Mouse (Mus musculus): ENCODE results near the gene Gldc. TPM values are rescaled to one million over a fixed set of nuclear protein-coding genes. Genes with fewer than 3 reads are reported as not detected.
A peak's percentile ranks its signal among the peaks of the same experiment; 100 is the strongest.

Gene Gldc
- total RNA-seq, 2 experiments from 2014 or later = 0.17 to 0.28 TPM

DNA sequence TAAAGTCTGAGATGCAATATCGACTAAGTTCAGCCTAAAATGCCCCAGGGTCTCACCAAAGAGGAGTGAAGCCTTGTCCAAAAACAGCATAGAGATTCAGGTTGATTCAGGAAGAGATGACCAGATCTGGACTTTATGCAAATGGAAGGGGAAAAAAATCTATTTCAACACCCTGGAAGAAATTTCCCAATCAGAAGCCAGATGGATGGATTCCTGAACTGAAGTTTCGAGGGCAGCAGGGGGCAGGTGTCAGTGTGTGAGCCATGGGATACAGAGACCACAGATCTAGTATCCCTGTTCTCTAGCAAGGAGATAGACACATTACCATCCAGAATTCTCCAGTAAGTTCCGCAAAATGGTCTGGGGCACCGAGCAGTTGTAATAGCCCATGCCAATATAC lies 17.0 kb downstream of the Gldc start:
- no peak for DNase-seq

GRCm38 (mm10) chr19:30157031-30157687 lies 18.1 kb downstream of the Gldc start:
- DNase-seq = no peak

- DNase-seq = no peak
Observed at GRCm38 (mm10) chr19:30153729-30154128, 21.5 kb downstream of the Gldc start.

- no peak for DNase-seq
Observed at GRCm38 (mm10) chr19:30151290-30151689, 23.9 kb downstream of the Gldc start.

GRCm38 (mm10) chr19:30149238-30149805 lies 25.9 kb downstream of the Gldc start:
- no peak for DNase-seq

GRCm38 (mm10) chr19:30147306-30147705 lies 27.9 kb downstream of the Gldc start:
- peak in 1 of 2 experiments; percentile 4 for DNase-seq

DNA sequence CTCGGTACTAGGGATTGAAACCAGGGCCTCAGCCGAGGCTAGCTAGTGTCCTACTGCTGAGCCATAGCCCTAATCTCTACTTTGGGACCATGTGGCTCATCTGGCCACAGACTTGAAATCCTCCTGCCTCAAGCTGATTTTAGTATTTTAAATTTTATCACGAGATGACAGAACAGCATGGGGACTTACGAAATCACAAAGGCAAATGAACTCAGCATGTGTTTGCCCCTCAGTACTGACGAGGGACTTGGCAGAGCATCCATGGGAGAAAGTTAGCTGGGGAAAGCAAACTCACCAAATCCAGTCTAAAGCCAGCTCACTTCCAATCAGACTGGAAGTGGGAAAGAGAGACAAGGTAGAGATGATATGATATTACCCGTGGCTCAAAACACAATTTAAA lies 28.5 kb downstream of the Gldc start:
- DNase-seq = peak; percentile 40 to 53

GRCm38 (mm10) chr19:30145106-30145505 lies 30.1 kb downstream of the Gldc start:
- DNase-seq = no peak

- no peak for DNase-seq
Observed at GRCm38 (mm10) chr19:30136308-30136707, 38.9 kb downstream of the Gldc start.

GRCm38 (mm10) chr19:30128177-30128576 lies 47.1 kb downstream of the Gldc start:
- peak in 1 of 2 experiments; percentile 53 for DNase-seq

DNA sequence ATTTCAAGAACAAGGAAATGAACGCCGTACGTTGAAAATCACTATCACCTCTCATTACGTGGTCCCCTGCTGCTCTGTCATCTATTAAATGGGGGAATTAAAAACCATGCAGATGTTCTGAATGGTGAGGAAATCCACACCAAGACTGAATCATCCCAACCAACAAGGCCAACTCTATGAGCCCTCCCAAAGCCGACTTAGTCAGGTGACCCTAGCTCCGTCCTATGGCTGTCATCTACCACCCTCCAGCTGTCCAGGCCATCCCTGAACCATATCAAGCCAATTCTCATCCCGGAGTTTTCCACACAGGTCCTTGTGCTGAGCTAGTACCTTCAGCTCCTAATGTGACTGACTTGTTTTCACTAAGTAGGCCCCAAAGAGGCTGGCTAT lies 49.6 kb downstream of the Gldc start:
- no peak for DNase-seq

- peak in 1 of 2 experiments; percentile 42 for DNase-seq
Observed at GRCm38 (mm10) chr19:30124999-30125669, 50.1 kb downstream of the Gldc start.

- no peak for DNase-seq
Observed at GRCm38 (mm10) chr19:30118344-30119312, 56.6 kb downstream of the Gldc start.

GRCm38 (mm10) chr19:30117775-30118174 lies 57.5 kb downstream of the Gldc start:
- DNase-seq = peak; percentile 48 to 74

DNA sequence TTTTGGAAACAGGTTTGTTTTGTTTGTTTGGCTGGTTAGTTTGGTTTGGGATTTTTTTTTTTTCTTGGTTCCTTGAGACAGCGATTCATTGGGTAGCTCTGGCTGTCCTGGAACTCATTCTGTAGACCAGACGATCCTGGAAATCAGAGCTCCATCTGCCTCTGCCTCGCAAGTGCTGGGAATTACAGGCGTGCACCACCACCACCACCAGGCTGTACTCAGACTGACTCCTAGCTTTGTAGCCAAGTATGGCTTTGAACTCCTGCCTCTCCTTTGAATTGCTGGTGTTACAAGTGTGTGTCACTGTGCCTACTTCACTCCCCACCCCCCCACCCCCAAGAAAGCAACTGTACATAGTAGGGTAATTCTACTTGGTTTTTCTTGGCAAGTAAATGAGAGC lies 58.0 kb downstream of the Gldc start:
- DNase-seq = no peak

GRCm38 (mm10) chr19:30115606-30116005 lies 59.6 kb downstream of the Gldc start:
- DNase-seq = no peak

GRCm38 (mm10) chr19:30114919-30115441 lies 60.2 kb downstream of the Gldc start:
- DNase-seq = peak; percentile 44 to 57

DNA sequence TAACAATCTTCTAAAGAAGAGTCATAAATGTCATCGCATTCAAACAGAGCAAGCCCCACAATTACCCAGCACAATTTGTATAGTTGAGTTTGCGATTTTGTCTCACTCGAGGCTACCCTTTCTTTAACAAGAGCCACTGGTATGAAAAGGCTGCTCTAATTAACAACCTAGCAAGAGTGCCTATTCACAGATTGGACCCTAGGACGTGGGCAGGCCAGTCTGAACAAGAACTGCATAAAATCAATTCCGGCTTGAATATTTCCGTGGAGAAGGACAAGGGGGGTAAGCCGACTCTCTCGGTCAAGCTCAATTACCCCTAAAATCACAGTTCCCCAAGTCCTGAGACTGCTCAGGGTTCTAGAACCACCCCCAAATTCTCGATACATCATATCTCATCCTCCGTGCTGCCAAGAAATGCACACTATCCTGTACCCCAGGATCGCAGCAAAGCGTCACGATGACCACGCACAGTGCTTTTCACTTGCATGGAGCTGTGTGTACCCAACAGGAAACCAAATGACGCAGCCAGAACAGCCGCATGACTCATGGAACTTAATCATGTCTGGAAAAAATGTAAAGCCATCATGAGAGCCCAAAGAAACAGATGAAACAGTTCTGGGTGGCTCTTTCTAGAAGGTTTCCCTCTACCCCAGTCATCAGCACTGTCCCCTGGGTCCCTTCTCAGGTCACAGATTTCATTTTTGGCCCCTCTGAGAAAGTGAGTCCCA lies 62.1 kb downstream of the Gldc start:
- DNase-seq = no peak

DNA sequence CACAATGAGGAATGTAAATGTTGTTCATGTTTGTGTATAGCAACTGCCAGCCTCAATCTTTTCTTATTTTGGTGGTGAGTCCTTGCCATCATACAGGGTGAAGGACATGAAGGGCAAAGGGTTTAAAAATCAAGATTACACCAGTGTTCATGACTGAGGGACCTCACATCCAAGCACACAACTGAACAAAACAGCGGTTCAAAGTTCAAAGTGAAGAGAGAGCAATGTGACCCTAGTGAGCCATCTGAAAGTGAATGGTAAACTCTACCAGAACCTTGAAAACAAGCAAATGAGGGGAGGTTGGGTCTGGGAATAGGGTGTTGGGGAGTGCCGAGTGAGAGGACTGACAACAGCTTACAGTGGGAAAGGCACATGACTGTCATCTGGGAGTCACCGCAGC lies 63.8 kb downstream of the Gldc start:
- no peak for DNase-seq

DNA sequence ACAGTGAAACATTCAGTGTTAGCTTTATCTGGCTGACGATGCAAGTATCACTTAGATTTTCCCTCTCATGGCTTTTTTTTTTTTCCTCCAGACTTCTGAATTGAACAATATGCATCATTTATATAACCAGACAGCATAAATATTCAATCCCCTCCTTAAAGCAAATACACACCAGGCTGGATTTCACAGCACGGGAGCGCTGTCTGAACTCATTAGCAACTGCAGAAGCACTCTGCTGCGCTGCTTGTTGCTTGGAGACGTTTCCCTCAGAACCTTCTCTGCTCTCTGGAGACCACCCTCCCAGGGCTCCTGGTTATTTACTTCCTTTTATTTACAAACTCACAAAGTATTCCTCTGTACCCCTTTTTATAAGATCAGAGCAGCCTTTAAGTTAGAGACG lies 66.1 kb downstream of the Gldc start:
- DNase-seq = no peak

GRCm38 (mm10) chr19:30108616-30109015 lies 66.6 kb downstream of the Gldc start:
- DNase-seq = no peak

Data from heart, adult 18-20 months (tissue).